Mouse (Mus musculus): ENCODE measurements around the gene Agtpbp1.

The Agtpbp1 gene

DNA sequence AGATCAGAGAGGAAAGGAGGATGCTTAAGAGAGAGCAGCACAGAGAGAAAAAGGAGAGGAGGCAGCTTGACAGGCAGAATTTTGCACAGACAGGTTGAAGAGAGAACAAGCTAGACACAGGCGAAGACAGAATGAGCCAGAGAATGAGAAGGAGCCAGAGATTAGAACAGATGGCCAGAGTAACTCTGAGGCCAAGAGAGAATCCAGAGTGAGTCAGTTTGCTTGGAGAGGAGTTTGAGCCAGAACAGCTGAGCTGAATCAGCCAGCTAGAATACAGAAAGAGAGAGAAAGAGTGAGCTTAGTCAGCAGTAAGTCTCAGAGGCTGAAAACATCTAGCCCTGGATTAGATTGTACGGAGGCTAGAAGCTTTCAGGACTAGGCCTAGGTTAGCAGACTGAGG is 12.5 kb downstream of the Agtpbp1 start:
- DNase-seq (ENCODE audit: low spot score in 2 of 2) = no peak

- DNase-seq (ENCODE audit: low spot score in 2 of 2) = no peak
Measured at GRCm38 (mm10) chr13:59571107-59571506, 13.9 kb downstream of the Agtpbp1 start.

GRCm38 (mm10) chr13:59565945-59566520 is 19.0 kb downstream of the Agtpbp1 start:
- DNase-seq (ENCODE audit: low spot score in 2 of 2) = no peak

DNA sequence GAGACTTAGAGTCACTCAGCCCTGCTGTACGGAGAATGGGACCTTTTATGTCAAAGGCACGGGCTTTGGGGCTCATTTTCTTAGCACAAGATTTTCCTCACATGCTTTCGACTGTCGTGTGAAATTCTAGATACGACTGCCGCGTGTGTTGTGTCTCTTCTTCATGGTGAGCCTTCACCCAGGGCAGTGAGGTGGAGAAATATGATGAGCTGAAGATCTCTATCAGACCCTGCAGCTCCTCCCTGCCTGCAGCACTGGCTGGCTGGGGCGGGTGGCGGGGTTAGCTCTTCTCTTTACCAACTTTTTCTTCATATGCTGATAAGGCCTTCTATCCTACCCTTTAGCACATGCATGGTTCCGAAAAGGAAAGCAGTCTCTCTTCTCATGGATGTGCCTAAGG is 20.1 kb downstream of the Agtpbp1 start:
- no peak for DNase-seq (ENCODE audit: low spot score in 2 of 2)

DNA sequence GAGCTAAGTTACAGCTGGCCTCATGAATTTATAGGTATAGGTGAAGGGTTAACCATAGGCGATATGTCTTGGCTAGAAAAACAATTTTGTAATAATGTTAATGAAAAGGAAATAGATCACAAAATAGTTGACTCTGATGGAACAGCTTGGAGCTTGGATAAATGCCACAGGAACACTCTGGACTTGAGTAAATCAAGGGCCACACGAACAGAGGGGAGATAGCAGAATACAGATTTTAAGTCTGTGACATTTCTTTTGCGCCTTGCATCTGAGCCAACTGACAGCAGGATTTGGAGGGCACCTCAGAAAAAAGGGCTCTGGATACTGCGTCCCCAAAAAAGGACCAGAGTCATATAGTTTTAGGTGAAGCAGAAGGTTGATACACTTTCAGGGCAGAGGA is 20.5 kb downstream of the Agtpbp1 start:
- DNase-seq (ENCODE audit: low spot score in 2 of 2) = no peak

DNA sequence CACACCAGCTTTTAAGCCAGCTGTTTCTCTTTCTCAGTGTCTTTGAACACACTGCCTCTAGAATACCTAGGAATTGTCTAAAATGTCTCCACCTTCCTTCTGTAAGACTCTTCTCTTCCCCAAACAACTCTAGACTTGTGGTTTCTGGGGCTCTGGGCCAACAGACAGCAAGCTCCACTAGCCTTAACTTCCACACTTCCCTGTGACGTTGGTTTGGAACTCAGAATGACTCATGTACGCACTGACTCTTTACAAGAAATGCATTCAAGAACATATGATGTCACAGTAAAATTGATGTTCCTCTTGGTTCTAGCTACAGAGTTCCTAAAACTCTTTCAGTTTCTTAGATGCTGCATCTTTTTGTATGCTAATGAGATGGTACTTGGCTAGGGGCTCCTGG is 22.6 kb downstream of the Agtpbp1 start:
- DNase-seq (ENCODE audit: low spot score in 2 of 2) = no peak

- DNase-seq (ENCODE audit: low spot score in 2 of 2) = no peak
Measured at GRCm38 (mm10) chr13:59558776-59559175, 26.3 kb downstream of the Agtpbp1 start.

GRCm38 (mm10) chr13:59557185-59557985 is 27.6 kb downstream of the Agtpbp1 start:
- DNase-seq (ENCODE audit: low spot score in 2 of 2) = peak; percentile 84 to 93

DNA sequence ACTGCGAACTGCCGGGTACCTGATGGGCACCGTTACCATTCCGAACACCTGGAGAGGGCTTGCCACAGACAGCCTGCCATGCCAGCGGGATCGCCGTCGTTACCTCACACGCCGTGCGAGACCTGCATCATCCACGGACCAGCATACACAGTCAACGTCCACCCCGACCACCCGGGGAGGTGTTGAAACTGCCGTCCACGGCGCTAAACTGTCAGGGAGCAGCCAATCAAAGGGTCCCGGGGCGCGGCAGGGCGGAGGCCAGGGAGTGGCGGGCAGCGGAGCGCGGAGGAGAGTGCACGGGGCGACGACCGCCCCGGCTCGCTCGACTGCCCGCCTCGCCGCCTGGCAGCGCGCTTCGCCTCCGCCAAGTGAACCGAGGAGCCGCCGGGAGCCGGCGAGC is 28.4 kb downstream of the Agtpbp1 start:
- DNase-seq (ENCODE audit: low spot score in 2 of 2) = peak; percentile 78 to 87

DNA sequence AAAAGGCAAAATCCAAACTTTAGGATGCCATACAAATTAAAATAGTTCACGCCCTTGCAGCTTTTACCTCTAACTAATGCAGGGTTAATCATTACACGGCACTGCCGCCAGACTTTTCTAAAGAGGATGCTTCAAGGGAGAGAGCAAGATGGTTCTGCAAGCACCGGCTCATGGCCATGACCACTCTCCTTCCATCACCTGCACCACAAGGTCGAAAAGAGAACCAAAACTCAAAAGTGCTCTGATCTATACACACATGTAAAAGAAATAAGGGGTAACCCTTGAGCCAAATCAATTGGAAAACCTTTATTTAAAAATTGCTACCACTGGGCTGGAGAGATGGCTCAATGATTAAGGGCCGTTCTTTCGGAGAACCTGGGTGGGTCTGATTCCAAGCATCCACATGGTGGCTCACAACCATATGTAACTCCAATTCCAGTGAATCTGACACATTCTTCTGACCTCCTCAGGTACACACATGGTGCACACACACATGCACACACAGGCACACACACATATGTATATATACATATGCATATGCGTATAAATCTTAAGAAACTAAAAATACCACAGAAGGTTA is 29.3 kb downstream of the Agtpbp1 start:
- DNase-seq (ENCODE audit: low spot score in 2 of 2) = no peak

DNA sequence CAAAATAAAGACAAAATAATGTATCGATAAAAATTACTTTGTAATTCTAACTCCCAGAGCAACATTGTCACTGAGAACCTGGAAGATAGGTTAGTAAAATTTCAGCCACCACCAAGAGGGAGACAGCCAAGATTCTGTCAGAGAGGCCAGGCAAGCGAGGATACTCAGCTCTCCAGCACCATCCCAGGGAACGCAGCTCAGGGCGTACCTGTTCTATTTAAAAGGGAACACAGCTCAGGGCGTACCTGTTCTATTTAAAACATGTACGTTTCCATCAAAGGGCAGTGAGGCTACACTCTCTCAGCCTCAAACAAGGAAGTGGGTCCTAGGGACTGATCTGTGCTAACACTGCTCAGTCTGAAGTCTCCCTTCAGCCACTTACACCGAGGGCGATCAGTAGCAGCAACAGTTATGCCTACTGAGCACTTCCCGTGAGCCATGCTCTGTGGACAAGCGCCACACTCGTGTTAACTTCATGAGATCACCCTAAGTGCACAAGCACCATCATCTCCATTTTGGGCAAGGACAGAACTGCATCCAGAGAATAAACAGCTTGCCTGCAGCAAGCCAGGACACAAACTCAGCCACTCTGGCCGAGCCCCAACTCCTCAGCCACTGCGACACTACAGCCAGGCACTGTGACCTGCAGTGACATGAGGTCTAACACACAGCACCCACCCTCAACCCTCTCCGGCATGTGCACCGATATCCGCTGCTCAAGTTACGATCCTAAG is 30.1 kb downstream of the Agtpbp1 start:
- DNase-seq (ENCODE audit: low spot score in 2 of 2) = no peak

DNA sequence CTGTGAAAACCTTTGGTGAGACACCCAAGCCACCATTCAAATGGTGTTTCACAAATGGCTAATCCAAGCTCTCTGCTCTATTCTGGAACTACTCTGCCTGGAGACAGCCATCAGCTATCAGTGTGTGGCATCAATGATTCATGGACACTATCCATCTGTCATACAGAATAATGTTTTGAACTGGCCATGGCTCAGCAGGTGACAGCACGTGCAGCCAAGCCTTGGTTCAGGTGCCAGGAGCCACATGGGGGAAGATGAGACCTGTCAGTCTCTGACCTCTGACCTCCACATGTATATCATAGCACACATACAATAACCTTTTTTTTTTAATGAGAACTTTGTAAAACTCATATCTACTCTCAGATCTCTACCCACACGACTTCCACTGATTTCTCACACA is 32.3 kb downstream of the Agtpbp1 start:
- DNase-seq (ENCODE audit: low spot score in 2 of 2) = no peak

DNA sequence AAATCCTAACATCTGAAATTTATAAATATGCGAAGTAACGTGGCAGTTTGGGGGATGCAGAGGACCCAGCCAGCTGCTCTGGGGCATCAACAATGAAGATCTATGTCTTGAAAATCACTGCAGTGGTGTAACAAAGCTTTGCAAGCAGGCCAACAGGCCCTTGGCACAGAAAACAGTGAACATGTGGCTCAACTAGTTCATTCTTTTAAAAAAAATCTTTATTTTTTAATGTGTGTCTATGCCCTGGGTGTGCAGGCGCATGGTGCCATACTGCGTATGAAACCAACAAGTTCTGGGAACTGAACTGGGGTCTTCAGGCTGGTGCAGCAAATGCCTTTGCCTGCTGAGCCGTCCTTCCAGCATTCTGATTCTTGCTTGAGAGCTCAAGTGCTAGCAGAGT is 32.7 kb downstream of the Agtpbp1 start:
- no peak for DNase-seq (ENCODE audit: low spot score in 2 of 2)

DNA sequence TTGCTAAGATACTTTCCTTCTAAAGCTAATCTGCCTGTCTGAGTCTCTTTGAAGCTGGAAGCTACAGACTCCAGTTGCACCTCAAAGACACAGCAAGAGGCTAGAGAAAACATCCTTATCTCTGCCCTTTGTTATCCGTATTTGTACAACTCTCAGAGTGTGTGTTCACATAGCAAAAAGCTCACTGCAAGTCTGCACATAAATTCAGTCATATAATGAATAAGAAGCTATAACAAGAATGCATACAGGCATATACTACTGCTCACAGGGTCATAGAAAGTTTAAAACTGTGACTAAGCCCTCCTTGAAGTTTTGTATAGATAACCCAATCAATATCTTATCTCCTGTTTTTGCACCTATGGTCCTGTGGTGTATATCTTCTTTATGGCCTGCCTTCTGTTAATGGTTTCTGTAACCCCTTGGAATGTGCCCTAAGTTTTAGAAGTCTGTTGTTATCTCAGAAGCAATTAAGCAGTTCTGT is 35.7 kb downstream of the Agtpbp1 start:
- DNase-seq (ENCODE audit: low spot score in 2 of 2) = no peak

- no peak for DNase-seq (ENCODE audit: low spot score in 2 of 2)
Measured at GRCm38 (mm10) chr13:59547716-59548115, 37.3 kb downstream of the Agtpbp1 start.

DNA sequence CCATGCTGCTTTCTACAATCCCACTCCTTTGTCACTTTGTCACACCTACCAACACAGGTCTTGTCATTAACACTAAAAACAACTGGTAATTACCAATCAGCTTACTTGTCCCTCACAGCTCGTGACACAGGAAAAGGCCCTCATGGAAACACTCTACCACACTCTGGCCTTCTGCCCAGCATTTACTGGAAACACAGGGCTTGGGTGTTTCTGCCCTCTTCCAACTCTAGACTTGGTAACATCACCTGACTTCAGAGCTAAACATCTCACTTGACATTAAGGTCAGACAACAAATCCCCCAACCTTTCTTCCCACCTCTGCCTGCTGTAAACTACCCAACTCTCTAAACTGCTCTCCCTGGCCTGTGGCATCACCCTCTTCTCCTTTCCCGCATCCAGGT is 37.9 kb downstream of the Agtpbp1 start:
- DNase-seq (ENCODE audit: low spot score in 2 of 2) = no peak

DNA sequence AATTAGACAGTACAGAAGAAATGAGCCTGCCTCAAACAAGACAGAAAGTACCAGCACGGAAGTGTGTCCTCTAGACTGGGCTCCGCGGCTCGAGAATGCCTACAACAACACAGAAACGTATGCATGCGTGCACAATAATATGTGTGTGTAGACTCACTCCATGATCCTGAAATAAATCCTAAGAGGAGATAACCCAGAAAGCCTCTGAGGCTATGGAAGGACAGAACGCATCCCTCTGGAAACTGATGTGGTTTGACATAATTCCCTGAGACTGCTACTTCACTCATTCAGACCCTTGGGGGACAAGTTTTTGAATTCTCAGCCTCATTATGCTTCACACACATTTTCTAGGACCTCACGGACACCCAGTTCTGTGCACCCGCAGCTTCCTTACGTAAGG is 42.6 kb downstream of the Agtpbp1 start:
- DNase-seq (ENCODE audit: low spot score in 2 of 2) = no peak

DNA sequence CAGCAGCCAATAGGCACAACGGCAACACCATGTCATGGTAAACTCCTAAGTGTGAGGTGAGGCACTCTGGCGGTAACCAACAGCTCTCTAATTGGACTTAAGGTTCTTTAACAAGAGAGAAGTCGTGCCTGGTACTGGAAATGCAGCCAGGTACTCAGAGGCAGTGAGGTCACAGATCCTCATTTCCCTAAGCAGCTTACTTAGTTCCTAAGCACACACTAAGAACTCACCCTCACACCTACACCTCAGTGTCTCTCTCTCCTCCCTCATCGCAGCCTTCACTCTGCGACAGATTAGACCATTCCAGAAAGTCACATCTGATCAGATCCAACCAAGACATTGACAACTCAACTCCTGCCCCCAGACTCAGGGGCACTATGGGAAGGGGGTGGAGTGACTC is 45.0 kb downstream of the Agtpbp1 start:
- DNase-seq (ENCODE audit: low spot score in 2 of 2) = no peak

DNA sequence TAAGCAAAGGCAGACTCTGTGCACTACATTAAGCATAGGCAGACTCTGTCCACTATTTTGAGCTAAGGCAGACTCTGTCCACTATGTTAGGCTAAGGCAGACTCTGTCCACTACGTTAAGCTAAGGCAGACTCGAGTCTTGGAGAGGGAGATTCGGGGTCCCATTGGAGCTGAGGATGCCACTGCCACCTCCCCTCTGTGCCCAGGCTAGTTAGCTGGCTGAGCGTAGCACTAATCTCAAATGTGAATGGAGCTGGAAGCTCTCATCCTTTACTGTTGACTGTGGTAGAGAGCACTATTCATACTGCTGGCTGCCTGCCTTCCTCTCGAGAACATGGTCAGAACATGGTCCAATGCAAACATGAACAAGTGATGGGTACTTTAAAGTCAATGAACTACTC is 46.4 kb downstream of the Agtpbp1 start:
- DNase-seq (ENCODE audit: low spot score in 2 of 2) = no peak

DNA sequence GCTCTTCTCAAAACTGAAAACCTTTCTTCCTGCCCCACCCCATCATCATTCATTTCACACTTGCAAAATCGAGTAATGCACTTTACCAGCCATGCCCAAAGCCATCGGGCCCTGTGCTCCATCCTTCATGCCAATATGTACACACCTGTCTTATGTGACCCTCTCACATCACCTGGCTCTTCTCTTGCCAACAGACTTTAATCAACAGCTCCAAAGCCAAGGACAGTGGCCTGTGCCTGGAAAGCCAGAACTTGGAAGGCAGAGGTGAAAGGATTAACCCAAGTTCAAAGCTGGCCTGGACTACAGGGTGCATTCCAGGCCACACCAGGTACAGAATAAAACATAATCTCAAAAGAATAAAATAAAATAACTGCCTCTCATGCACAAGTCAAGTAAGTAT is 48.4 kb downstream of the Agtpbp1 start:
- no peak for DNase-seq (ENCODE audit: low spot score in 2 of 2)

GRCm38 (mm10) chr13:59535746-59536145 is 49.3 kb downstream of the Agtpbp1 start:
- no peak for DNase-seq (ENCODE audit: low spot score in 2 of 2)

DNA sequence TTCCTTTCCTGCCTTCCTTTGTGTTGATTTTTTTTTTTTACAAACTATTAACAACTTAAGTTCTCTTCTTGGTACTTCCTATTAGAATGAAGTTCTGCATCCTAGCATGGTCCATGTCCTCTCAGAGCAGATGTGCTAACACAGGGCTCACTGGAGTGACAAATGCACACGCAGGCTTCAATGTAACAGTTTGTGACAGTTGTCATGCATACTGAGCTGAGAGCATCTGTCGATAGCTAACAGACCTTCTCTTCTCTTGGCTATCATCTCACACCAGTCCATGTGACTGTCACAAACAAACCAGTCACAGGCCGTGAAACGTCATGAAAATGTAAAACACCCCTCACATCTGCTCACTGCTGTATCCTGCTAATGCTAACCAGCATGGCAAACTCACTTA is 50.7 kb downstream of the Agtpbp1 start:
- no peak for DNase-seq (ENCODE audit: low spot score in 2 of 2)
